20 mouse cellular contexts compared by ENCODE assay signal in the genomic region with DNA sequence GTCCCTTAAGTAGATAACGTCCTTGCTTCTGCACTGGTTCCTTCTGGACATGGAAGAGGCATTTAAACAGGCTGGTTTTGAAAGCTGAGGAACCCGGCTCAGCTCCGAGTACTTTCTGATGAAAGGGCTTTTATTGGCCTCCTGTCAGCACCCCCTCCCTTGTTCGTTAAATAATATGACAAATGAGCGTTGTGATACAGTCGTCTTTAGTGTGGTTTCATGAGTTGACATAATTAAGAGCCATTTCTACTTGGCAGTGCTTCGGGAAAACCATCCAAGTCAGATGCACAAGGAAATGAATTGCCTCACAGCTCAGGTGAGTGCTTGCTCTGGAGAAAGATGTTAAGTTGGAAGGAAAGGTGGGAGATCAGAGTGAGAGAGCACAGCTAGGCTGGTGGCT.
A peak's percentile ranks its signal among the peaks of the same experiment; 100 is the strongest.
DNase-seq lines count a peak whose midpoint lies in the region; ATAC-seq and TF ChIP-seq lines count a peak whose summit lies in the region.
"Had no signal": no experiment of that assay in that cellular context is flagged by ENCODE, and none has a peak within 500 bp of the region (broad histone marks: within the 10 kb centered on the region; RNA-seq: fewer than 3 reads in every experiment).

No protein-coding gene starts in this region.

- no peak for TF ChIP-seq CTCF in forebrain, postnatal 0 days (IDR thresholded peaks at IDR 0.05; ENCODE audit: low read depth)
- TF ChIP-seq CTCF in layer of hippocampus, adult 2 months (conservative IDR thresholded peaks at IDR 0.05) = no peak

- no peaks in the 10 kb centered on the region for H3K9me3 ChIP-seq in forebrain, embryonic 14.5 days (replicated peaks; ENCODE audit: control insufficient read depth, low read length)
- no peaks in the 10 kb centered on the region for H3K9me3 ChIP-seq in forebrain, postnatal 0 days (ENCODE audit: low read length)
- H3K9me3 ChIP-seq in forebrain, embryonic 16.5 days (ENCODE audit: control insufficient read depth, low read length) = no peaks in the 10 kb centered on the region
- H3K9me3 ChIP-seq: embryonic facial prominence, embryonic 10.5 days had no signal

- H3K4me3 ChIP-seq in forebrain, embryonic 14.5 days (ENCODE audit: low read depth, low read length) = no peak overlapping the region
- no peak overlapping the region for H3K4me3 ChIP-seq in forebrain, postnatal 0 days (ENCODE audit: low read depth, low read length)
- H3K4me3 ChIP-seq in layer of hippocampus, adult 2 months = no peak overlapping the region
- no peak overlapping the region for H3K4me3 ChIP-seq in forebrain, embryonic 16.5 days (replicated peaks; ENCODE audit: low read length)
- H3K4me3 ChIP-seq: embryonic facial prominence, embryonic 10.5 days; heart, adult 2 months had no signal

- no peak overlapping the region for H3K27ac ChIP-seq in forebrain, embryonic 14.5 days (ENCODE audit: low read depth, low read length)
- H3K27ac ChIP-seq in forebrain, postnatal 0 days (ENCODE audit: low read depth, low read length) = no peak overlapping the region
- peak overlapping the region; percentile 36; the same call in 1 of the 2 replicates for H3K27ac ChIP-seq in layer of hippocampus, adult 2 months
- no peak overlapping the region for H3K27ac ChIP-seq in forebrain, embryonic 16.5 days (ENCODE audit: low read length)
- H3K27ac ChIP-seq: embryonic facial prominence, embryonic 10.5 days; heart, adult 2 months; hindbrain, postnatal 0 days had no signal

- peak; percentile 63 for DNase-seq in forebrain, embryonic 14.5 days (ENCODE audit: low spot score)
- DNase-seq in forebrain, postnatal 0 days = no peak
- DNase-seq in kidney, adult 11 months = peak; percentile 17
- no peak for DNase-seq in kidney, postnatal 10 days
- no peak for DNase-seq in layer of hippocampus, adult 2 months (ENCODE audit: low spot score in 2 of 2)
- no peak for DNase-seq in layer of hippocampus, postnatal 25 days (ENCODE audit: extremely low spot score in 1 of 2, low spot score in 1 of 2)
- DNase-seq: adrenal gland, adult 2 months; adrenal gland, postnatal 25 days; cerebellum, adult 2 months; cerebellum, postnatal 10 days; gastrocnemius, postnatal 14 days; heart, adult 2 months; heart, postnatal 36 days had no signal

- no peak overlapping the region for H3K9ac ChIP-seq in forebrain, embryonic 14.5 days (ENCODE audit: low read length)
- no peak overlapping the region for H3K9ac ChIP-seq in forebrain, postnatal 0 days
- H3K9ac ChIP-seq in forebrain, embryonic 16.5 days (replicated peaks; ENCODE audit: low read depth, low read length) = no peak overlapping the region

- no peaks in the 10 kb centered on the region for H3K27me3 ChIP-seq in forebrain, embryonic 14.5 days (replicated peaks; ENCODE audit: control insufficient read depth, insufficient read depth, low read length)
- H3K27me3 ChIP-seq in forebrain, postnatal 0 days (ENCODE audit: insufficient read depth, low read length) = 0 out of 2 replicates have a peak, but pooled peaks cover 3% of the 10 kb centered on the region
- no peaks in the 10 kb centered on the region for H3K27me3 ChIP-seq in forebrain, embryonic 16.5 days (replicated peaks; ENCODE audit: control insufficient read depth, insufficient read depth, low read length)
- H3K27me3 ChIP-seq: CH12.LX, Patski had no signal

- no peaks in the 10 kb centered on the region for H3K36me3 ChIP-seq in forebrain, embryonic 14.5 days (ENCODE audit: control insufficient read depth, insufficient read depth, low read length)
- no peaks in the 10 kb centered on the region for H3K36me3 ChIP-seq in forebrain, postnatal 0 days (ENCODE audit: insufficient read depth)
- no peaks in the 10 kb centered on the region for H3K36me3 ChIP-seq in forebrain, embryonic 16.5 days (ENCODE audit: control insufficient read depth, insufficient read depth)
- H3K36me3 ChIP-seq: embryonic facial prominence, embryonic 10.5 days had no signal

- 16% methylated on average over 7 of the region's 7 CpGs for WGBS in forebrain, embryonic 14.5 days
- WGBS in forebrain, postnatal 0 days = 18% methylated on average over 7 of the region's 7 CpGs
- 9% methylated on average over 7 of the region's 7 CpGs for WGBS in forebrain, embryonic 16.5 days

- H3K4me1 ChIP-seq in forebrain, embryonic 14.5 days (ENCODE audit: control insufficient read depth, insufficient read depth, low read length) = peaks cover 15% of the 10 kb centered on the region
- 0 out of 2 replicates have a peak, but pooled peaks cover 8% of the 10 kb centered on the region for H3K4me1 ChIP-seq in forebrain, postnatal 0 days (ENCODE audit: insufficient read depth)
- peaks cover 15% of the 10 kb centered on the region for H3K4me1 ChIP-seq in forebrain, embryonic 16.5 days (replicated peaks; ENCODE audit: control insufficient read depth, insufficient read depth, low read length)

- peak; percentile 20 for ATAC-seq in forebrain, embryonic 14.5 days
- no peak for ATAC-seq in forebrain, postnatal 0 days
- ATAC-seq in forebrain, embryonic 16.5 days = peak; percentile 29; the same call in 1 of the 2 replicates
- ATAC-seq: activated CD4-positive, CD25-positive, alpha-beta regulatory T cell, adult 4 months; hindbrain, postnatal 0 days; Patski had no signal

- no peak overlapping the region for H3K4me2 ChIP-seq in forebrain, embryonic 14.5 days (ENCODE audit: low read length)
- H3K4me2 ChIP-seq in forebrain, postnatal 0 days (ENCODE audit: low read depth) = no peak overlapping the region
- H3K4me2 ChIP-seq in forebrain, embryonic 16.5 days (ENCODE audit: low read length) = no peak overlapping the region
- H3K4me2 ChIP-seq: heart, embryonic 11.5 days had no signal

Comparison
In these comparisons a context has a peak if more than half of its experiments do, and no peak if none do; other contexts are left out.
1. DNase-seq: peak in forebrain, embryonic 14.5 days (single experiment) and kidney, adult 11 months (single experiment); none in forebrain, postnatal 0 days (single experiment), kidney, postnatal 10 days (single experiment), layer of hippocampus, adult 2 months (0 of 2) and layer of hippocampus, postnatal 25 days (0 of 2).